Mouse (Mus musculus): ENCODE measurements around the gene Fbxw9. TPM values are rescaled to one million over a fixed set of nuclear protein-coding genes. Genes with fewer than 3 reads are reported as not detected.

The Fbxw9 gene
- total and polyA plus RNA-seq, 3 experiments: 7.3 to 21.9 (median 11.7) TPM

GRCm38 (mm10) chr8:85043619-85044018 is 16.2 kb upstream of the Fbxw9 start:
- TF ChIP-seq ELF1 (IDR thresholded peaks at IDR 0.05; ENCODE audit: low read depth, low read length) (no peak), ZC3H11A (IDR thresholded peaks at IDR 0.05; ENCODE audit: low read depth, low read length) (no peak), CTCF (conservative IDR thresholded peaks at IDR 0.05 in 1 of 2, IDR thresholded peaks at IDR 0.05 in 1 of 2; ENCODE audit: low read depth in 2 of 2, low read length in 2 of 2) (no peak), USF1 (IDR thresholded peaks at IDR 0.05; ENCODE audit: low read depth, low read length) (no peak), GABPA (IDR thresholded peaks at IDR 0.05; ENCODE audit: insufficient replicate concordance, low read depth, low read length) (no peak), IRF4 (IDR thresholded peaks at IDR 0.05; ENCODE audit: low read depth, low read length) (no peak), TBP (conservative IDR thresholded peaks at IDR 0.05; ENCODE audit: low read depth, low read length) (no peak), POLR2AphosphoS2 (IDR thresholded peaks at IDR 0.05; ENCODE audit: low read depth, low read length) (no peak), E2F4 (IDR thresholded peaks at IDR 0.05; ENCODE audit: insufficient replicate concordance, low read depth, low read length) (no peak), ZMIZ1 (IDR thresholded peaks at IDR 0.05; ENCODE audit: low read depth, low read length) (no peak), JUND (conservative IDR thresholded peaks at IDR 0.05; ENCODE audit: low read depth, low read length) (no peak), EP300 (IDR thresholded peaks at IDR 0.05; ENCODE audit: low read length) (no peak), USF2 (conservative IDR thresholded peaks at IDR 0.05; ENCODE audit: low read depth, low read length) (no peak), ETS1 (conservative IDR thresholded peaks at IDR 0.05; ENCODE audit: low read depth, low read length) (no peak), CHD2 (IDR thresholded peaks at IDR 0.05; ENCODE audit: low read length) (no peak)
- no peak overlapping the region for H3K9ac ChIP-seq (ENCODE audit: insufficient read depth, low read depth)

GRCm38 (mm10) chr8:85057367-85057766 is 2.5 kb upstream of the Fbxw9 start:
- H3K9ac ChIP-seq (ENCODE audit: insufficient read depth, low read depth): no peak overlapping the region
- DNase-seq (ENCODE audit: extremely low read depth): no peak
- TF ChIP-seq GABPA (IDR thresholded peaks at IDR 0.05; ENCODE audit: insufficient replicate concordance, low read depth, low read length): no peak
- no peak overlapping the region for H3K4me2 ChIP-seq (ENCODE audit: insufficient read depth, low read depth, poor library complexity, severe bottlenecking)
- no peaks in the 10 kb centered on the region for H3K79me2 ChIP-seq (replicated peaks; ENCODE audit: control insufficient read depth, extremely low read depth, insufficient read depth, poor library complexity, severe bottlenecking)
- no peaks in the 10 kb centered on the region for H3K27me3 ChIP-seq (replicated peaks)
- peaks cover 5 to 18% of the 10 kb centered on the region in 2 experiments for H3K4me1 ChIP-seq (ENCODE audit: control insufficient read depth in 1 of 2, insufficient read depth in 2 of 2)
- H3K4me3 ChIP-seq (replicated peaks in 1 of 3; ENCODE audit: low read depth in 2 of 3, low read length in 2 of 3, poor library complexity in 1 of 3): no peak overlapping the region
- H3K9me3 ChIP-seq (replicated peaks; ENCODE audit: low read length): no peaks in the 10 kb centered on the region
- peaks cover 45 to 63% of the 10 kb centered on the region in 2 experiments for H3K36me3 ChIP-seq (replicated peaks in 1 of 2; ENCODE audit: control insufficient read depth in 1 of 2, insufficient read depth in 1 of 2, low read length in 1 of 2)
- in situ Hi-C loops (cut with MboI; ENCODE audit: low pct_ligation_motif_present, low pct_unique_long_range_greater_than_20kb, low sequenced_read_pairs) (no loop called here), dilution Hi-C loops (cut with MboI; ENCODE audit: extremely low pct_ligation_motif_present, extremely low pct_unique_long_range_greater_than_20kb, low sequenced_read_pairs) (no loop called here)
- H3K27ac ChIP-seq (ENCODE audit: insufficient read depth, low read depth): no peak overlapping the region

More at GRCm38 (mm10) chr8:85043619-85044018, 16.2 kb upstream of the Fbxw9 start:
- Histone ChIP-seq H3K79me2 (replicated peaks; ENCODE audit: control insufficient read depth, extremely low read depth, insufficient read depth, poor library complexity, severe bottlenecking) (peaks cover 51% of the 10 kb centered on the region), H3K27me3 (replicated peaks) (no peaks in the 10 kb centered on the region), H3K27ac (ENCODE audit: insufficient read depth, low read depth) (no peak overlapping the region), H3K9me3 (replicated peaks; ENCODE audit: low read length) (no peaks in the 10 kb centered on the region), H3K4me1 (ENCODE audit: control insufficient read depth in 1 of 2, insufficient read depth in 2 of 2) (peaks cover 3 to 29% of the 10 kb centered on the region in 2 experiments), H3K4me3 (replicated peaks in 1 of 3; ENCODE audit: low read depth in 2 of 3, low read length in 2 of 3, poor library complexity in 1 of 3) (no peak overlapping the region), H3K4me2 (ENCODE audit: insufficient read depth, low read depth, poor library complexity, severe bottlenecking) (no peak overlapping the region), H3K36me3 (replicated peaks in 1 of 2; ENCODE audit: control insufficient read depth in 1 of 2, insufficient read depth in 1 of 2, low read length in 1 of 2) (peaks cover 76 to 89% of the 10 kb centered on the region in 2 experiments)
- no peak for DNase-seq (ENCODE audit: extremely low read depth)
- in situ Hi-C loops (cut with MboI; ENCODE audit: low pct_ligation_motif_present, low pct_unique_long_range_greater_than_20kb, low sequenced_read_pairs): no loop called here
- dilution Hi-C loops (cut with MboI; ENCODE audit: extremely low pct_ligation_motif_present, extremely low pct_unique_long_range_greater_than_20kb, low sequenced_read_pairs): no loop called here

All from CH12.LX (cell line).